Mouse (Mus musculus): ENCODE data around the gene B430305J03Rik.

- TF ChIP-seq CTCF (IDR thresholded peaks at IDR 0.05; ENCODE audit: low read depth, low read length) (no peak), GATA1 (IDR thresholded peaks at IDR 0.05; ENCODE audit: borderline replicate concordance, low read length) (no peak), TAL1 (conservative IDR thresholded peaks at IDR 0.05; ENCODE audit: low read depth, low read length) (no peak), POLR2AphosphoS5 (IDR thresholded peaks at IDR 0.05; ENCODE audit: insufficient replicate concordance, low read depth, low read length) (no peak), GATA2 (IDR thresholded peaks at IDR 0.05; ENCODE audit: borderline replicate concordance, low read depth, low read length) (no peak)
Measured at GRCm38 (mm10) chr3:61363161-61363988, 2.4 kb downstream of the B430305J03Rik start.
